Mouse (Mus musculus) thymus, postnatal 10 days (tissue): Measurements from ENCODE around the gene 4930524J08Rik.

Source experiments
- DNase-seq, 2 experiments: peaks; one replicate each; pipeline ENCODE4 v3.0.0; 2021; ENCODE audit warnings: low spot score in 2 of 2

The 4930524J08Rik gene

DNA sequence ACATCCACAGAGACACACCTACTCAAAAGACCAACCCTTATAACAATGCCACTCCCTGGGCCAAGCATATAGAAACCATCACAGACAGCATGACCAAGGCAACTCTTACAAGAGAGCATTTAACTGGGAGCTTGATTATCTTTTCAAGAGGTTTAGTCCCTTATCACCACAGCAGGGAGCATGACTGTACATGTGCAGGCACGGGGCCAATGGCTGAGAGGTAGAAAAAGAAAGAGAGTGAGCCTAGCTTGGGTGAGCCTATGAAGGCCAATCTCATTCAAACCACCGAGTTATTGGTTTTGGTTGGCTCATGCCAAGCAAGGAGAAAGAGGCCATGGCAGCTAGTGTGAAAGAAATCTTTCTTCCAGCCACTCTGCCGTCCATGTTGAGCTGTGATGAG lies 26.6 kb downstream of the 4930524J08Rik start:
- DNase-seq, result no peak

DNA sequence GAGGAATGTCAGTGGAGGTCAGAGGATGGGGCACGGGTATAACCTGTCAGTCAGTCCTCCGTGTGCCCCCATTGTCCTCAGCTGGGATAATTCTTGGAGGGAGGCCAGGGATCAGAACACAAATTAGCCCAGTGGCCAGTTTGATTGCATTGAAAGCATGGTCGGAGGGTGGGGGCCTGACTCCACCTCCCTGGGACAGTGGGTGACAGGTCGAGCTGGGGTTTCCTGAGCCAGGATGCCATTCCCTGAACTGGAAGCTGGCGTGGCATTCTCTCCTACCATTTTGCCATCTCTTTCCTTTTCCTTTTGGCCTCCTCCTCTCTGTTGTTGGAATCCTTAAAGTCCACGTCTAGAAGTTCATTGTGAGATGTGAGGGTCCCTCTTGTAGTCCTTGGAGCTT lies 27.0 kb downstream of the 4930524J08Rik start:
- DNase-seq, result no peak

DNA sequence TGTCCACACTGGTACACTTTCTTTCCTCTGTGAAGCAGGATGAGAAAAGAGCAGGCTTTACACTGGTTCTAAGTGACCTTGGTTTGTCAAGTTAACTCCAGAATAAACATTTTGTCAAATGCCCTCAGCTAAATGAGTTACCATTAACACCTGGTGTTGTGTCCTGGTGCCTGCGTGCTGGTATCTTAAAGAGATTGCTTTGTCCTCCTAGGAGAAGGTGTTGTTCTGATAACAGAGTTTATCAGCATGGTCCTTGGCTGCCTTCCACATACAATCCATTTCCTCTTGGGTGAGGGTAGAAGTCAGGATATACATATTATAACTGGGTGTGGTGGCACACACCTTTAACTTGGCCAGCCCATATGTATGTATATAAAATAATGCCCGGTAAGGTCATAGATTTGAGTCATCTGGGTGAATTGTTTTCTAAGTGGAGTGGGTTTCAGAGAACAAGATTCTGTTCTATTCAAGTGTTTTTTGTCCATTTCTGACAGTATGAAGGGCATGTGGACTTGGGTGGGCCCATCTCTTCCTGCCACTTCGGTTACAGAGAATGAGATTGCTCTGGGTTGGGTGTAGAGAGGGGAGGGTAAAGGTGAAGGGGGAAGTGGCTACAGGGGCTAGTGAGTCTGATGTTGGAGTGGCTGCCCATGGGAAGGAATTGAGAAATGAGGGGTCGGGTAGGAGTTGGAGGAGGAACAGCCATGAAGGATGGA lies 27.6 kb downstream of the 4930524J08Rik start:
- no peak for DNase-seq

DNA sequence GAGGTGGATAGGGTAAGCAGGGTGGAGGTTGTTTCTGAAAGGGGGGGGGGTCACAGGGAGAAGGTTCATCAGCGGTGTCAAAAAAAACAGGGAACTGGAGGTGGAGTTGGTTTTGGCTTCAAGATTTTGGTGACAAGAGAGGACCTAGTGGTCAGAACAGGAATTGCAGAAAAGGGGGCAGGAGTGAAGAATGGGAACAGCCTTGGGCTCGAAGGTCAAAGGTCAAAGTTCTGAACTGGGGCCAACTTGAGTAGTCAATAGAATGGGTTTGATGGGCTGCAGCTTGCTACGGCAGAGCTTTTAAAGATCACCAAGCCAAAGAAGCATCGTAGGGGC lies 28.1 kb downstream of the 4930524J08Rik start:
- DNase-seq, result peak in 1 of 2 experiments; percentile 18

DNA sequence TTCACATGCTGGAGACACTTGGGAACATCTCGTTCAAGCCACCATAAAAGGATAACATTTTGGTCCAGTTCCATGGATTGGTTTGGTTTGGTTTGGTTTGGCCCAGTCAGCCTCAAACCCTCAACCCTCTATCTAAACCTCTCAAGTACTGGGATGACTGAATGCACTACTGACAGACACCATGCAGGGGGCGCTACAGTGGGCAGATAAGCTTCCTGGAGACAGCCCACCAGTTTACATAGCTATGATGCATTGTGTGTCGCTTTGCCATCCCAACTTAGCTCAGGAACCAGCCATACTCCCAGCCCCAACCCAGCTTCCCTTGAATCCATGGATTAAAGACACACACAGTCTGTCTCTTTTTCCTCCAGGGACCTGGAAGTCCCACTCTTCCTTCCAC lies 29.6 kb downstream of the 4930524J08Rik start:
- no peak for DNase-seq

DNA sequence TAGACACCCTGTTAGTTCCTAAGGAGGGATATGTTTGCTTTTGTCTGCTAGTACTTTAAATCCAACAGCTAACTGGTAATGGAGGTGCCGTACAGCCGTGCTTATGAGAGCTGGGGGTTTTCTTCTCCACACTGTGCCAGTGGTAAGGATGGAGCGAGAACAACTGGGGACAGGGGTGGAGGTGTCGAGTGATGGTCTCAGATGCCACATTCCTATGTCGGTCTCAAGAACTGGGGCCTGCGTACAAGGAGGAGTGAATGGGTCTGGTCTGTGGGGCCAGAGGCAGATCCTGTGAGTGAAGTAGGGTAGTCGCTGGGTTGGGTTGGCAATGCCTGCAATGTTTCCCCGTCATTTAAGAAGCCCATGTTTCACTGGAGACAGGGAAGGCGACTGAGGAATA lies 33.7 kb downstream of the 4930524J08Rik start:
- no peak for DNase-seq

DNA sequence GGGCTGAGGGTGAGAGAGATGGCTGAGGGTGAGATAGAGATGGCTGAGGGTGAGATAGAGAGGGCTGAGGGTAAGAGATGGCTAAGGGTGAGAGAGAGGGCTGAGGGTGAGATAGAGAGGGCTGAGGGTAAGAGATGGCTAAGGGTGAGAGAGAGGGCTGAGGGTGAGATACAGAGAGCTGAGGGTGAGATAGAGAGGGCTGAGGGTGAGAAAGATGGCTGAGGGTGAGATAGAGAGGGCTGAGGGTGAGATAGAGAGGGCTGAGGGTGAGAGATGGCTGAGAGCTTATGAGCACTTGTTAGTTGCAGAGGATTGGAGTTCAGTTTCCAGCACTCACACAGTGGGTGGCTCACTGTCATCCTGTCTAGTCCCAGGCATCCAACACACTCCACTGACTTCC lies 41.2 kb downstream of the 4930524J08Rik start:
- DNase-seq, result no peak

DNA sequence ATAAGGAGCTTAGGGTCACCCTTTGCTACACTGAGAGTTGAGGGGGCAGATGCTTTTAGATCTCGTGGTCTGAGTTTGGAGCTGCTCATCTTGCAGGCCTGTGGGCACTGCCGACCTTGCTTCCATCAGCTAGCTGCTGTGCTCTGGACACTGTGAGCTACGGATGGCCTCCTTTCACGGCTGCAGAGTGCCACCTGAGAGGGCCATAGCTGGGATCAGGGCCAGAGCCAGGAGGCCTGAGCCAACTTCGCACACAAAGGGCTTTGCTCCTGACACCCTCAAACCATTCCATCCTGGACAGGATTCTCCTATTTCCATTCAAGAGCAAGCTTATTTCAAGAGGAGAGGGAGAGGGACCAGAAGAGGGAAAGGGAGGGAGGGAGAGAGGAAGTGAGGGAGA lies 45.5 kb downstream of the 4930524J08Rik start:
- no peak for DNase-seq

DNA sequence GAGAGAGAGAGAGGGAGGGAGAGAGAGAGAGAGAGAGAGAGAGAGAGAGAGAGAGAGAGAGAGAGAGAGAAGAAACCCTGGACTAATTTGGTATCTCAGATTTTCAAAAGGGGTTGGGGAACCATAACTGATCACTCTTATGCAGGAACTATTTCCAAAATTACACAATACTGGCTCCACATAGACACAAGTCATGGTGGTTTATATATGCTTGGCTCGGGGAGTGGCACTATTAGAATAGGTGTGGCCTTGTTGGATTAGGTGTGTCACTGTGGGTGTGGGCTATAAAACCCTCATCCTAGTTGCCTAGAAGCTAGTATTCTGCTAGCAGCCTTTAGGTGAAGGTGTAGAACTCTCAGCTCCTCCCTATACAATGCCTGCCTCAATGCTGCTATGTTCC lies 46.0 kb downstream of the 4930524J08Rik start:
- DNase-seq, result no peak
